Mouse (Mus musculus) urinary bladder, postnatal 36 days (tissue): ENCODE measurements around the gene Camkmt.

Experiments used
- DNase-seq, 2 experiments: peaks; one replicate each; pipeline ENCODE4 v3.0.0; 2022; ENCODE audit warnings: low spot score in 2 of 2, mixed read lengths in 1 of 2

Camkmt gene

GRCm38 (mm10) chr17:85458589-85458988 lies 368.2 kb downstream of the Camkmt start:
- DNase-seq = no peak

- no peak for DNase-seq
These were observed 371.2 kb downstream of the Camkmt start for GRCm38 (mm10) chr17:85461577-85461976.

GRCm38 (mm10) chr17:85463497-85464392 lies 373.4 kb downstream of the Camkmt start:
- DNase-seq = no peak

- DNase-seq = no peak
These were observed 374.4 kb downstream of the Camkmt start for GRCm38 (mm10) chr17:85464466-85465411.

GRCm38 (mm10) chr17:85469776-85470175 lies 379.4 kb downstream of the Camkmt start:
- no peak for DNase-seq

- DNase-seq = no peak
These were observed 382.4 kb downstream of the Camkmt start for GRCm38 (mm10) chr17:85472687-85473202.

GRCm38 (mm10) chr17:85473217-85473616 lies 382.9 kb downstream of the Camkmt start:
- DNase-seq = no peak

GRCm38 (mm10) chr17:85473881-85474280 lies 383.5 kb downstream of the Camkmt start:
- DNase-seq = no peak

- no peak for DNase-seq
These were observed 390.9 kb downstream of the Camkmt start for GRCm38 (mm10) chr17:85481241-85481640.

- no peak for DNase-seq
These were observed 392.7 kb downstream of the Camkmt start for GRCm38 (mm10) chr17:85483086-85483485.

- no peak for DNase-seq
These were observed 393.7 kb downstream of the Camkmt start for GRCm38 (mm10) chr17:85484015-85484414.

GRCm38 (mm10) chr17:85484526-85484925 lies 394.2 kb downstream of the Camkmt start:
- no peak for DNase-seq

- DNase-seq = no peak
These were observed 395.0 kb downstream of the Camkmt start for GRCm38 (mm10) chr17:85485065-85485945.

- no peak for DNase-seq
These were observed 395.7 kb downstream of the Camkmt start for GRCm38 (mm10) chr17:85485946-85486533.

- DNase-seq = no peak
These were observed 396.5 kb downstream of the Camkmt start for GRCm38 (mm10) chr17:85486585-85487480.

GRCm38 (mm10) chr17:85487531-85487930 lies 397.2 kb downstream of the Camkmt start:
- no peak for DNase-seq

- DNase-seq = no peak
These were observed 398.5 kb downstream of the Camkmt start for GRCm38 (mm10) chr17:85488601-85489487.

- no peak for DNase-seq
These were observed 399.2 kb downstream of the Camkmt start for GRCm38 (mm10) chr17:85489488-85489980.
